In genomic region chr14:72506723-72507420, GRCm38 (mm10) we compare ENCODE assay signal across 10 mouse cellular contexts. TPM values are rescaled to one million over a fixed set of nuclear protein-coding genes. Genes with fewer than 3 reads are reported as not detected.
DNase-seq lines count a peak whose midpoint lies in the region; ATAC-seq and TF ChIP-seq lines count a peak whose summit lies in the region.
"Had no signal": no experiment of that assay in that cellular context is flagged by ENCODE, and none has a peak within 500 bp of the region (broad histone marks: within the 10 kb centered on the region; RNA-seq: fewer than 3 reads in every experiment).

No protein-coding gene starts in this region.

- no peaks in the 10 kb centered on the region for H3K9me3 ChIP-seq in heart, embryonic 16.5 days (replicated peaks; ENCODE audit: control insufficient read depth, low read length)
- no peaks in the 10 kb centered on the region for H3K9me3 ChIP-seq in embryonic facial prominence, embryonic 11.5 days (replicated peaks; ENCODE audit: control insufficient read depth, low read length)
- no peaks in the 10 kb centered on the region for H3K9me3 ChIP-seq in intestine, postnatal 0 days (ENCODE audit: control insufficient read depth)

- peaks cover 7% of the 10 kb centered on the region for H3K4me1 ChIP-seq in heart, embryonic 16.5 days (ENCODE audit: control insufficient read depth, insufficient read depth, low read length)
- H3K4me1 ChIP-seq in embryonic facial prominence, embryonic 11.5 days (ENCODE audit: control insufficient read depth, insufficient read depth, low read length): no peaks in the 10 kb centered on the region
- no peaks in the 10 kb centered on the region for H3K4me1 ChIP-seq in intestine, postnatal 0 days (replicated peaks; ENCODE audit: control insufficient read depth, insufficient read depth, low read length)

- H3K27me3 ChIP-seq in heart, embryonic 16.5 days (ENCODE audit: control insufficient read depth, insufficient read depth, low read length): no peaks in the 10 kb centered on the region
- H3K27me3 ChIP-seq in embryonic facial prominence, embryonic 11.5 days (ENCODE audit: control insufficient read depth, insufficient read depth, low read length): no peaks in the 10 kb centered on the region
- H3K27me3 ChIP-seq in intestine, postnatal 0 days (replicated peaks; ENCODE audit: control insufficient read depth, insufficient read depth, low read length): no peaks in the 10 kb centered on the region
- H3K27me3 ChIP-seq: CH12.LX had no signal

- TF ChIP-seq CTCF in intestine, postnatal 0 days (IDR thresholded peaks at IDR 0.05; ENCODE audit: low read depth): no peak

- H3K27ac ChIP-seq in heart, embryonic 16.5 days (ENCODE audit: low read length): no peak overlapping the region
- H3K27ac ChIP-seq in embryonic facial prominence, embryonic 11.5 days (replicated peaks; ENCODE audit: low read depth, low read length): no peak overlapping the region
- H3K27ac ChIP-seq in intestine, postnatal 0 days (ENCODE audit: low read depth, low read length): no peak overlapping the region

- H3K36me3 ChIP-seq in heart, embryonic 16.5 days (ENCODE audit: control insufficient read depth, insufficient read depth): no peaks in the 10 kb centered on the region
- H3K36me3 ChIP-seq in embryonic facial prominence, embryonic 11.5 days (replicated peaks; ENCODE audit: control insufficient read depth, insufficient read depth, low read depth, low read length): no peaks in the 10 kb centered on the region
- no peaks in the 10 kb centered on the region for H3K36me3 ChIP-seq in intestine, postnatal 0 days (ENCODE audit: control insufficient read depth, insufficient read depth)

- peak overlapping the region; percentile 81 for H3K4me2 ChIP-seq in heart, embryonic 16.5 days (ENCODE audit: low read depth, low read length)
- peak overlapping the region; percentile 64 for H3K4me2 ChIP-seq in embryonic facial prominence, embryonic 11.5 days (ENCODE audit: low read depth, low read length)
- H3K4me2 ChIP-seq in intestine, postnatal 0 days (replicated peaks; ENCODE audit: low read depth): peak overlapping the region; percentile 56

- peak overlapping the region; percentile 51 for H3K4me3 ChIP-seq in heart, embryonic 16.5 days (ENCODE audit: low read length)
- H3K4me3 ChIP-seq in embryonic facial prominence, embryonic 11.5 days (ENCODE audit: low read depth, low read length): peak overlapping the region; percentile 21
- peak overlapping the region; percentile 23 for H3K4me3 ChIP-seq in intestine, postnatal 0 days (ENCODE audit: low read depth, low read length)

- no peak for DNase-seq in heart, adult 18-20 months
- peak; percentile 9 for DNase-seq in embryonic facial prominence, embryonic 11.5 days (ENCODE audit: low spot score)
- peak; percentile 4 for DNase-seq in naive thymus-derived CD4-positive, alpha-beta T cell, adult 2 months (ENCODE audit: low read depth)
- no peak for DNase-seq in adipocyte (ENCODE audit: low spot score)
- no peak for DNase-seq in cerebellum, postnatal 4 days (ENCODE audit: low spot score in 2 of 2)
- DNase-seq in layer of hippocampus, adult 18-20 months (ENCODE audit: low spot score in 2 of 2): no peak

- H3K9ac ChIP-seq in heart, embryonic 16.5 days (ENCODE audit: low read length): peak overlapping the region; percentile 67
- peak overlapping the region; percentile 50 for H3K9ac ChIP-seq in embryonic facial prominence, embryonic 11.5 days (replicated peaks; ENCODE audit: low read length)
- no peak overlapping the region for H3K9ac ChIP-seq in intestine, postnatal 0 days (ENCODE audit: low read depth, low read length)

- 16% methylated on average over 11 of the region's 11 CpGs for WGBS in heart, embryonic 16.5 days
- 15% methylated on average over 11 of the region's 11 CpGs for WGBS in embryonic facial prominence, embryonic 11.5 days
- WGBS in intestine, postnatal 0 days: 24% methylated on average over 11 of the region's 11 CpGs

- ATAC-seq in heart, embryonic 16.5 days (replicated peaks; ENCODE audit: extremely low read depth, insufficient read depth, low FRiP score): 0 out of 2 replicates have a peak, but pooled peaks have one; percentile 14
- no peak for ATAC-seq in embryonic facial prominence, embryonic 11.5 days (replicated peaks; ENCODE audit: insufficient number of reproducible peaks, low FRiP score, low TSS enrichment, low read depth)
- ATAC-seq in intestine, postnatal 0 days: no peak

RNA-seq across cellular contexts. Expression of gene Gm9195, which starts 15.2 kb away (rescaled TPM):
- polyA plus RNA-seq in heart, embryonic 16.5 days (2015; fragmentation: Nextera tagmentation; extraction: Ambion mirVana): 0.01 TPM in 2 replicates
- total RNA-seq in heart, adult 18-20 months (2021): not detected
- polyA plus RNA-seq in embryonic facial prominence, embryonic 11.5 days (2014; fragmentation: Nextera tagmentation; extraction: Ambion mirVana): not detected in 2 replicates
- polyA plus RNA-seq in intestine, postnatal 0 days (2015; fragmentation: Nextera tagmentation; extraction: Ambion mirVana): not detected in 2 replicates
- total RNA-seq in layer of hippocampus, adult 18-20 months (2021): not detected
- total RNA-seq: neutrophil, adult 5-6 weeks had no signal

Comparison
In these comparisons a context has a peak if more than half of its experiments do, and no peak if none do; other contexts are left out.
1. DNase-seq: peak in embryonic facial prominence, embryonic 11.5 days (single experiment) and naive thymus-derived CD4-positive, alpha-beta T cell, adult 2 months (single experiment); none in heart, adult 18-20 months (0 of 2), adipocyte (single experiment), cerebellum, postnatal 4 days (0 of 2) and layer of hippocampus, adult 18-20 months (0 of 2).
2. Peak in every context shown above with its lines, with median percentiles within 50 percentile points of each other: H3K4me2 ChIP-seq and H3K4me3 ChIP-seq.